In genomic region chr3:38283687-38284124, GRCm38 (mm10) we compare ENCODE assay signal across 9 mouse cellular contexts.
DNase-seq lines count a peak whose midpoint lies in the region; ATAC-seq and TF ChIP-seq lines count a peak whose summit lies in the region.
"Had no signal": no experiment of that assay in that cellular context is flagged by ENCODE, and none has a peak within 500 bp of the region (broad histone marks: within the 10 kb centered on the region; RNA-seq: fewer than 3 reads in every experiment).

No protein-coding gene starts in this region.

- H3K36me3 ChIP-seq in intestine, embryonic 16.5 days (ENCODE audit: control insufficient read depth, insufficient read depth, low read length): no peaks in the 10 kb centered on the region
- H3K36me3 ChIP-seq: hindbrain, embryonic 15.5 days had no signal

- H3K27me3 ChIP-seq in intestine, embryonic 16.5 days (replicated peaks; ENCODE audit: control insufficient read depth, insufficient read depth, low read length): no peaks in the 10 kb centered on the region
- H3K27me3 ChIP-seq: hindbrain, embryonic 15.5 days had no signal

- TF ChIP-seq CTCF in lung, adult 2 months (IDR thresholded peaks at IDR 0.05; ENCODE audit: insufficient read depth, low read length): no peak

- no peak for TF ChIP-seq POLR2A in lung, adult 2 months (IDR thresholded peaks at IDR 0.05; ENCODE audit: borderline replicate concordance, extremely low read depth, low read depth, low read length)

- DNase-seq in adrenal gland, adult 2 months: peak; percentile 49
- DNase-seq in adrenal gland, postnatal 25 days: no peak
- DNase-seq in c-Kit-positive CD71-negative TER-119-negative erythroid progenitor cells, embryonic 14.5 days (ENCODE audit: low read depth): peak; percentile 24
- DNase-seq in lung, adult 2 months: peak; percentile 26
- DNase-seq in urinary bladder, postnatal 25 days (ENCODE audit: low spot score): peak; percentile 43
- DNase-seq in layer of hippocampus, postnatal 36 days: no peak
- DNase-seq in cerebellum, adult 11-12 months: no peak

- no peak overlapping the region for H3K4me3 ChIP-seq in intestine, embryonic 16.5 days (ENCODE audit: low read length)
- no peak overlapping the region for H3K4me3 ChIP-seq in lung, adult 2 months (replicated peaks; ENCODE audit: extremely low read depth, low read depth, low read length)
- H3K4me3 ChIP-seq: hindbrain, embryonic 15.5 days had no signal

- H3K9me3 ChIP-seq in intestine, embryonic 16.5 days (ENCODE audit: control insufficient read depth, low read length): no peaks in the 10 kb centered on the region
- H3K9me3 ChIP-seq: hindbrain, embryonic 15.5 days had no signal

- no peak overlapping the region for H3K4me2 ChIP-seq in intestine, embryonic 16.5 days (ENCODE audit: low read depth, low read length)
- H3K4me2 ChIP-seq: hindbrain, embryonic 15.5 days had no signal

- H3K27ac ChIP-seq in intestine, embryonic 16.5 days (ENCODE audit: low read length): no peak overlapping the region
- H3K27ac ChIP-seq: hindbrain, embryonic 15.5 days had no signal

- H3K4me1 ChIP-seq in intestine, embryonic 16.5 days (ENCODE audit: control insufficient read depth, insufficient read depth, low read length): peaks cover 5% of the 10 kb centered on the region; the same call in 1 of the 2 replicates
- H3K4me1 ChIP-seq in lung, adult 2 months (ENCODE audit: control insufficient read depth, insufficient read depth, low read length): no peaks in the 10 kb centered on the region; the same call in 1 of the 2 replicates
- H3K4me1 ChIP-seq: hindbrain, embryonic 15.5 days had no signal

- WGBS in intestine, embryonic 16.5 days: 35% methylated on average over 11 of the region's 11 CpGs
- WGBS in lung, adult 2 months: 12% methylated on average over 11 of the region's 11 CpGs

- no peak overlapping the region for H3K9ac ChIP-seq in intestine, embryonic 16.5 days (ENCODE audit: low read depth, low read length)
- H3K9ac ChIP-seq: hindbrain, embryonic 15.5 days had no signal

- ATAC-seq in intestine, embryonic 16.5 days: peak; percentile 36

Comparison
In these comparisons a context has a peak if more than half of its experiments do, and no peak if none do; other contexts are left out.
1. DNase-seq: peak in adrenal gland, adult 2 months (single experiment), c-Kit-positive CD71-negative TER-119-negative erythroid progenitor cells, embryonic 14.5 days (single experiment), lung, adult 2 months (single experiment) and urinary bladder, postnatal 25 days (single experiment); none in adrenal gland, postnatal 25 days (single experiment), layer of hippocampus, postnatal 36 days (0 of 2) and cerebellum, adult 11-12 months (single experiment).